25 mouse cellular contexts compared by ENCODE assay signal in genomic region chr11:76873865-76874264, GRCm38 (mm10). TPM values are rescaled to one million over a fixed set of nuclear protein-coding genes. Genes with fewer than 3 reads are reported as not detected.
"Had no signal": no experiment of that assay in that cellular context is flagged by ENCODE, and none has a peak within 500 bp of the region (broad histone marks: within the 10 kb centered on the region; RNA-seq: fewer than 3 reads in every experiment).

No protein-coding gene starts in this region.

- DNase-seq: lung, adult 18-20 months; lung, embryonic 14.5 days; lung, postnatal 10 days; lung, postnatal 4 days; midbrain, embryonic 14.5 days; retina, postnatal 1 day; right cerebral cortex, adult 18-20 months; right cerebral cortex, postnatal 25 days; right cerebral cortex, postnatal 4 days; spleen, adult 18-20 months; thymus, adult 2 months; thymus, postnatal 25 days; thymus, postnatal 4 days had no signal

- H3K36me3 ChIP-seq: midbrain, embryonic 10.5 days; midbrain, embryonic 12.5 days; neural tube, embryonic 13.5 days; neural tube, embryonic 15.5 days; stomach, embryonic 15.5 days had no signal

- H3K9ac ChIP-seq: lung, embryonic 14.5 days; midbrain, embryonic 12.5 days; neural tube, embryonic 13.5 days; neural tube, embryonic 15.5 days; stomach, embryonic 15.5 days had no signal

- H3K27ac ChIP-seq: midbrain, embryonic 10.5 days; midbrain, embryonic 12.5 days; neural tube, embryonic 13.5 days; neural tube, embryonic 15.5 days; stomach, embryonic 15.5 days; stomach, postnatal 0 days had no signal

- H3K27me3 ChIP-seq: midbrain, embryonic 12.5 days; neural tube, embryonic 13.5 days; neural tube, embryonic 15.5 days; stomach, embryonic 15.5 days had no signal

- H3K4me2 ChIP-seq: lung, embryonic 14.5 days; midbrain, embryonic 12.5 days; neural tube, embryonic 13.5 days; neural tube, embryonic 15.5 days; stomach, embryonic 15.5 days had no signal

- H3K4me1 ChIP-seq: midbrain, embryonic 10.5 days; midbrain, embryonic 12.5 days; neural tube, embryonic 13.5 days; neural tube, embryonic 15.5 days; stomach, embryonic 15.5 days had no signal

- H3K4me3 ChIP-seq: midbrain, embryonic 10.5 days; midbrain, embryonic 12.5 days; neural tube, embryonic 13.5 days; neural tube, embryonic 15.5 days; stomach, embryonic 15.5 days had no signal

- H3K9me3 ChIP-seq: midbrain, embryonic 10.5 days; midbrain, embryonic 12.5 days; neural tube, embryonic 13.5 days; neural tube, embryonic 15.5 days; stomach, embryonic 15.5 days had no signal

RNA-seq across cellular contexts. Expression of gene Tmigd1, which starts 28.1 kb away (rescaled TPM):
- total RNA-seq: megakaryocyte, adult 5-6 weeks; megakaryocyte-erythroid progenitor cell, adult 5-6 weeks; midbrain, postnatal 0 days had no signal
- polyA plus RNA-seq: liver, embryonic 16.5 days; midbrain, embryonic 12.5 days; midbrain, postnatal 0 days; neural tube, embryonic 11.5 days; neural tube, embryonic 15.5 days; testis, adult 2 months had no signal
